Mouse (Mus musculus) lung, postnatal 10 days (tissue): ENCODE data around the gene Acly.

Experiments used
- DNase-seq: peaks from one replicate; pipeline ENCODE4 v3.0.0; 2021

Gene Acly

DNA sequence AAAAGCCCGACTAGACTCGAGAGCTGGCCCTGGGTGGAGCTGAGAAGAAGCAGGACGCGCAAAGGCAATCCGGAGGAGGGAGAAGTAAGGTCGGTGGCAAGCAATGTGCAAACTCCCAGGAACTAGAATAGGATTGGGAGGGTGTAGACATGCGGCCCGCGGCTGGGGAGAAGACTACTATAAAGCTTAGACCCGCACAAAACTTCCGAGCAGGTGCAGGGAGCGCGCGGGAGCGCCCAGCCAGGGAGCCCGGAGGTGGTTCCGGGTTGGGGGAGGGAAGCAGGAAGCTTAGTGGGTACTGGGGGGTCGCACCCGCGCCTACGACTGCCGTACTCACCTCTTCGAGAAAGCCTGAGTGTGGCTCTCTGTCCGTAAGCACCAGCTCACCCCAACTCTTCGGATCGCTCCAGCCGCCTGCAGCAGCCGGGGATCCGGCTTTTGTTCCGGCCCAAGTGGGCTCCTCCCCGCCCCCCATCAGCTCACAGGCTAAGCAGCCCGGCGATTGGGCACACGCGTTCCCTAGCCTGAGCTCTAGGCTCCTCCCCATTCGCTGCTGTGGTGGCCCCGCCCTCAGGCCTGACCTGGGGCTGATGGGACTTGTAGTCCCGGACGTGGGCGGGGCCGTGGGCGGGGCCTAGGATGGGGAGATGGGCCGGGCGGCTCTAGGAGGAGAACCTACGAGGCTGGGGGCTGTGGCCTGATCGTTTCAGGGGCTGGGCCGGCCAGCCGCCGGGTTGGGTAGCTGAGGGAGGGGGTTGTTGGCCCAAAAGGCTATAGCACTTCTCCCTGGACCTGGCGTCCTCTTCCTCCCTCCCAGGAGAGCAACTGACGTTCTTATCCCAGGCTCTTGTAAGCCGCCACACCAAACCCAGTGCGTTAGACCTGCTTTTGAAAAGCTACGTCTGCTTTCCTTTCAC, at the start of gene Acly:
TSS of gene Acly (minus strand) at position 543 of the 917 bp plus-strand sequence.
- peak; percentile 99 for DNase-seq

DNA sequence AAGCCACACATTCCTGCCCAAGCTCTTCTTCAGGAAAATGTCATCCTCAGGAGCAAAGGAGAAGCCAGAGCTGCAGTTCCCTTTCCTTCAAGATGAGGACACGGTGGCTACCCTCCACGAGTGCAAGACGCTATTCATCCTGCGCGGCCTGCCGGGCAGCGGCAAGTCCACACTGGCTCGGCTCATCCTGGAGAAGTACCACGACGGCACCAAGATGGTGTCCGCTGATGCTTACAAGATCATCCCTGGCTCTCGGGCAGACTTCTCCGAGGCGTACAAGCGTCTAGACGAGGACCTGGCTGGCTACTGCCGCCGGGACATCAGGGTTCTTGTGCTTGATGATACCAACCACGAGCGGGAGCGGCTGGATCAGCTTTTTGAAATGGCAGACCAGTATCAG, 48.5 kb upstream of the Acly start:
- DNase-seq, result no peak

DNA sequence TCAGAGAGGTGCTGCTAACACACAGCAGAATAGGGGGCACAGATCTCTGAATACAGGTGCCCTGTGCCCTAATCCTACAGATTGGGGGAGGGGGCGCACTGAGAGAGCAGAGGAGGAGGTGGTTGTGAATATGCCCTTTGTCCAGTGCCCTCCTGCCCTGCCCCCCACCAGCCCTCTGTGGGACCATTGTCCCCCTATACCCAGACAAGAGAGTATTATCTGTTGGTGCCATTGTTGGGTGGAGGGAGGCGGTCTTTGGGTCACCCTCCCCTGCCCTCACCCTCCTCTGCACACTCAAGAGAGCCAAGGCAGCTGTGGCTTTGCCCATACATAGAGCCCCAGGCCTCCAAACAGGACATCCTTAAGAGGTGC, 47.7 kb upstream of the Acly start:
- peak; percentile 22 for DNase-seq

DNA sequence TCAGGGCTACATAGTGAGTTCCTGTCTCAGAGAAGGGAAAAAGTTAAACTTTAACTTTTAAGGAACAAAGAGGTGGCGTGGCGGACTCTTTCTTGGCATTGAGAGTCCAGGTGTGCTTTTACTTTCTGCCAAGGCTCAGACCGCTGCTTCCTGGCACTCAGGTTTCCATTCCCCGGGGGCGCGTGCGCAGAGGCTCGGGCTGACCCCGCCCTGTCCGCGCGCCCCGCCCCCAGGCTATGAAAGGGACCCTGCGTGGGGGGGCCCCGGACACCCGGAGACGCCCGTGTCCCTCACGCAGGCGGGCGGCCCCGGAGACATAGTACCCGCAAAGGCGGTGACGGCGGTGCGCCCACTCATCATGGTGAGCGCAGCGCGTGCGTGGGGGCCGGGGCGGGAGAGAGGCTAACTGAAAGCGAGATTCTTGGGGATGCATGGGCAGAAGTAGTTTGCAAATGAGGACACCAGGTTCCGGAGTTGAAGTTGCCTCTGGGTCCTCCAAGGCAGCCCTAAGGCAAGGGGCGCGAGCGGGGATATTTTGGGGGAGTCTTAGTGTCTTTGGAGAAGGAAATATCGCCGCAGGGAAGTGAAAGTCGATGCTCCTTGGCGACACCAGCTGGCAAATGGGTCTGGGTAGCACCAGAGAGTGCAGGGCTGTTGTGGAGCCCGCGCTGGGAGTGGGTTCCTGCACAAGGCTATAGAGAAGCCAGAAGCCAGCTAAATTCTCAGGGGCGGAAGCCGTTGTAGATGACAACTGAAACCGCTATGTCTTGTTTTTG, 47.1 kb upstream of the Acly start, which contains the start of gene Cnp:
TSS of gene Cnp (plus strand) at position 197 of the 776 bp plus-strand sequence.
- DNase-seq, result peak; percentile 81

DNA sequence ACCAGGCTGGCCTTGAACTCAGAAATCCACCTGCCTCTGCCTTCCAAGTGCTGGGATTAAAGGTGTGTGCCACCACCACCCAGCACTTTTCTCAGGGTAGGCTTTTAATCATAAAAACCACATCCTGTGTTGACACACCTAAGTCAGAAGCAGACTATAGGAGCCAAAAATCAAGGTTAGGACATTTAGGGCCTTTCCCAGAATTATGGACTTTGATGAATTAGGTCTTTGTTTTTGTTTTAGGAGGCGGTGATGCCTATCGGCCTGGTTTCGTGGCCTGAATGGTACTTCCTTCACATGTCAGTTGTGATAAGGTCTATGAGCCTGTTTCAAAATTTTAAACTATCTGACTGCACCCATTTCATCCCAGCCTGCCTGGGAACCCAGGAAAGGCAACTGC, 46.4 kb upstream of the Acly start:
- DNase-seq, result no peak

DNA sequence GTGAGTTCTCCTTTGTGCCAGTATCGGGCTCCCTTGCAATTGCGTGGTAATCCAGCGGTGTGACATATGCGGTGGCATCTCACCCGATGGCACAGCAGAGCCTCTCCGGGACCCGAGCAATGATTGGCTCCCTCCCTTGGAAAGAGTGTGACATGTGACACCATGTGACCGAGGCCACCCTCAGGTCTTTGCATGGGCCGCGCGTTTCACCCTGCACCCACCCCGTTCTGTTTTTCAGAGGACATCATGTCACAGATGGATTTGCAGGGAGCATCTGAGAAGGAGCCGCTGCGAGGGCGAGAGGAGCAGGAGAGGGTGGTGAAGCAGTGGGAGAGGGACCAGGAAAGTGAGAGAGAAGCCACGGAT, 43.4 kb upstream of the Acly start:
- peak; percentile 24 for DNase-seq

DNA sequence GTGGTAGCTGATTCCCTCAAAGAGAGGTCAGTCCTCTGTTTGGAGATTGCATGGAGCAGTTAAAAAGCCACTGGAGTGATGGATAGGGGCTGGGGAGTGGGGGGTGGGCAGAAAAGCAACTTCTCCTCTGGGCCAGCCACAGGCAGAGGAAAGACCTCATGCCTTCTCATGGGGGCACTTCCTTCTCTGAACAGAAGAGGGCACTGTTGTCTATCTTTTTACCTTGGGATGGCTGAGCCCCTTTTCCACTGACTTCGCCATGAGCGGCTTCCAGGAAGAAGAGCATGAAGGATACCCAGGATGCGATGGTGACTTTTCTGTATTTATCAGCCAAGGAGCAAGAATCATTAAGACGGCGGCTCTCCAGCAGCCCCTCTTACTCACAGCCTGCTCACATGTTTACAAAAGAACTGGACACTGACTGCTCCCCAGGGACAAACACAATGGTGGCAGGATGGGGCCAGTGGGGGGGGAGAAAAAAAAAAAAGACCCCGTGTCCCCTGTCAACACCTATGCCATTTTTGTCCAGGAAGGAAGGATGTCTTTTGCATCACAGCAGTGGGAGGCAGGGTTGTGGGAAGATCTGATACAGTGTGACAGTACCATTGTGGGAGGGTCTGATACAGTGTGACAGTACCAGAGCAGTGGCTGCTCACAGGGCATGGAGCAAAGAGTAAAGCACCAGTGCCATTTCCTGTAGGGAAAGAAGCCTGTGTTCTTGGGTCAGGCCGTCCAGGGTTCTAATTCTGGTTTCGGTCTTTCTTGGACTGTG, 42.8 kb upstream of the Acly start:
- peak; percentile 89 for DNase-seq

DNA sequence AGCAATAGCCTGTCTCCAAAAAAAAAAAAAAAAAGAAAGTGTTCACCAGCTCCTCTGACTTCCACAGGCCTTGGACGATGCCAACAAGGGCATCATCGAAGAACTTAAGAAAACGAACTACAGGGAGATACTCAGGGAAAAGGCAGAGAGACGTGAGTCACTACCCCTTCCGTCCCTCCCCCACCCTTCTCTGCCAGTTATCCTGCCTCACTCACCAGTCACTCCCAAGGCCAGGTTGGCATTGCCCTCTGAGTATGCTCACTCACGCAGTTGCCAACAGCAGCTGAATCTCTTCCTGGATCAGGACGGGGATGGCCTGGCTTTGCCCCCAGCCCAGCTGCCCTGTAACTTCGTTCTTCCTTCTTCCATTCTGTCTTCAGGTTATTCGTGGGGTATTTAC, 42.0 kb upstream of the Acly start:
- DNase-seq, result no peak

DNA sequence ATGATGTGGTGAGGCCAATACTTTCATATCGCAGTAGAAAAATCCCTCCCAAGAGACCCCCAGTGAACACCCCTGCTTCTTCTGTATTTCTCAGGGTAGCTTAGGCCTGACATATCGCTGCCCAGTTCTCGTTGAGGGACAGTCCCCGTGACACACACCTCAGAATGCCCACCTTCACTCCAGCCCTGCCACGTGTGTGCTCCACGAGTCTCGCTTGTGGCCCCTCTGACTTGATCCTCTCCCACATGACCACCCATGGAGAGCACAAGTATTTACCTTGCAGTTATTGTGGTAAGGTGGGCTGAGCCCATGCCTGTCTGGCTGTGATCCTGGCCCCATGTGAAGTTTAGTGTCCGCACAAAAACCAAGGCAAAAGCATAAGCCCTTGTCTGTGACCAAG, 40.9 kb upstream of the Acly start:
- no peak for DNase-seq

DNA sequence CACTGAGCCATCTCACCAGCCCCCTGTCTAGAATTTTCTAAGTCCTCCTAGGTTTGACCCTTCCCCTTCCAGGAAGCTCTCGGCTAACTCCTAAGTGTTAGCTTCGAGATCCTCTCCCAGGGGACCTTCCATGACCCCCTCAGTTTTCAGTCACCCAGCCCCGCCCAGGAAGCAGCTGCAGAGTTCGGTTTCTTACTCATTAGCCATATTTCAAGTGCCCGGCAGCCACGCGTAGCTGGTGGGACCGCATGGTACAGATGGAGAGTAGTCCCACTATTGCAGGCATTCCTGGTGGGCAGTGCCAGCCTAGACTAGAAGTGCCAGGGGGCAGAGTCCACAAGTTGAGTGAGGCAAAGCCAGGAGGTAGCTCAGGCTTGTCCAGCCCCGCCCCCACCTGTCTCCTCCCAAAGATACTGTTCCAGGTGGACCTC, 40.0 kb upstream of the Acly start:
- DNase-seq, result peak; percentile 36

DNA sequence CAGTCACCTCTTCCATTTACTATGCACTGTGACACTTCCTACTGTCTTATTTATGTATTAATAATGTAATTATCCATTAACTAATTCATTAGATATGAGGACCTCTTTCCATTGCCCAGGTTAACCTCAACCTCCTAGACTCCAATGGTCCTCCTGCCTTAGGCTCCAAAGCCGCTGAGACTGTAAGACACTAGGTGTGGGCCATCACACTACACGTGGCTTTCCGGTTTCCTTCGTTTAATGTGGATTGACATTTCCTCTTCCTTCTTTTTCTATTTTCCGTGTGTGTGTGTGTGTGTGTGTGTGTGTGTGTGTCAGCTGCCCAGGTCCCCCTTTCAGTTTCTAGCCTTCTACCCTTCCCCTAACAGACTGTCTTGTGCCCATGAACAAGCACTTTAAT, 39.4 kb upstream of the Acly start:
- DNase-seq, result no peak

DNA sequence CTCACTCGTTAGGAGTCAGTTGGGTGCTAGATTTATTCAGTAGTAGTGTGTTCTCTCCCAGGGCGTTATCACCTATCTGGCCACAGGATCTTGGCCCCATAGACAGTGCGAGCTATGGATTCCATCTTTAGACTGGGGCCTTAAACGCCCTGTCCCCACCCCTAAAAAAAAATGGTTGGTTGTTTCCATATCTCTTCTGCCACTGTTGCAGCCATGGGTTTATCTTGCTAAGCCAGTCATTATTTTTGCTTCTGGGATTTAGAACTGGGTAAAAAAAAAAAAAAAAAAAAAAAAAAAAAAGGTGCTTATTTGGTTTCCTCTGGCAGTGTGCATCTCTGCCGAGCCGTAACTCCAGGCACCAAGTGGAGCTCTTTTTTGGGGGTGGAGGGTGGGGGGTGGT, 36.9 kb upstream of the Acly start:
- no peak for DNase-seq

DNA sequence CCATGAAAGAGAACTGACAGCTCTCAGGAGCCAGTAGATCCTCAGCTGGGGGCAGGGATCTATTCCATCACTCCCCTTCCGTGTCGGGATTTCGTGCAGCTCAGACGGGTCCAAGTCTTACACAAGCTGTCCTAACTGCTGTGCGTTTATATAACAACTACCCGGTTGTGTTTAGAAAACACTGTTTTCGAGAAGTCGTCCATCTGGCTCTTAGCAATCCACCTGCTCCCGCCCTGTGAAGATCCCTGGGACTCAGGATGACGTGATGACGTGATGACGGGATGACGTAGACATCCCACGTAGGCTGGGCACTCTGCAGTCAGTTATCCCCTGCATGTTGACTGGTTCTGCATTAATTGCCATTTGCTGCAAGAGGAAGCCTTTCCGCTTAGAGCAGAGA, 36.5 kb upstream of the Acly start:
- no peak for DNase-seq

DNA sequence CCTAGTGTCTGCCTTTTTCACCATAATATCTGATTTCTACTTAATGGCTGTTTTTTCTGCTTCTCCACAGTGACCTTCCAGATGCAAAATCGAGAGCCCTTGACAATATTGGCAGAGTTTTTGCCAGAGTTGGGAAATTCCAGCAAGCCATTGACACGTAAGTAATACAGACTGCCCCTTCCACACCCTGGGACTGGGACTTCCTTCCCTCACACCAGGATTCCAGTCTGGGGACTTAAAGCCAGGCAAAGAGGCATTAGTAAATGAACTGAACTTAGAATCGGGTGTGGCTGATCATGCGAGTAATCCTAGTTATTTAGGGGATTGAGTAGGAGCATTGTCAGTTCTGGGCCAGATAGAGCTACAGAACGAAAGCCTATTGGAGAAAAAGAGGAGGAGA, 33.9 kb upstream of the Acly start:
- no peak for DNase-seq

DNA sequence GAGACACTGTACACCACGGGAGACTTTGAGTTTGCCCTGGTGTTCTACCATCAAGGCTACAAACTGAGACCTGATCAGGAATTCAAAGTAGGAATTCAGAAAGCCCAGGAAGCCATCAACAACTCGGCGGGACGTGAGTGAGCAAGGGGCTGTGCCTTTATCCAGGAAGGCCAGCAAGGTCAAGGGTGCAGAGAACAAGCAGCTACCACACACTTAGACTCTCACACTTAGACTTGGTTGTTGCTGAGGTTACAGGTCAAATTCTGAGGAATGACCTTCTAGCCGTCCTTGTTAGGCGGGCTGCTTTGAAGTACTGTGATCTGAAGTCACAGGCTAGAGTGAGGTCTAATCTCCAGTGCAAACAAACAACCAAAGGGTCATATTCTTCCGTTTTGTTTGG, 31.7 kb upstream of the Acly start:
- no peak for DNase-seq

DNA sequence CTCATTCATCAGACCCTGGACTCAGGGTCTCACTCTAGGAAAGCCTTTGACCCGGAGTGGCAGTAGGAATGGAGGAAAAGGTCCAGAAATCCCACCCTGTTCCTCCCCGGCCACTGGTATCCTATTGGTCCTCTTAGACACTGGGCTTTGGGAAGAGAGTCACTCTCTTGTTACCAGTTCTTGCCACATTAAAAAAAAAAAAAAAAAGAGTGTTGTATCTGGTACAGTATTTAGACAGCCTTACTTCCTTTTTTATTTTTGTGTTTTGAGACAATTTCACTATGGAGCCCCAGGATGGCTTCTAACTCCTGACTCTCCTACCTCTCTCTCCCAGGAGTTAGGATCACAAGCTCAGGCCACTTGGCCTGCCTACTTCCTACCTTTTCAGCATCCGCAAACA, 29.8 kb upstream of the Acly start:
- no peak for DNase-seq

DNA sequence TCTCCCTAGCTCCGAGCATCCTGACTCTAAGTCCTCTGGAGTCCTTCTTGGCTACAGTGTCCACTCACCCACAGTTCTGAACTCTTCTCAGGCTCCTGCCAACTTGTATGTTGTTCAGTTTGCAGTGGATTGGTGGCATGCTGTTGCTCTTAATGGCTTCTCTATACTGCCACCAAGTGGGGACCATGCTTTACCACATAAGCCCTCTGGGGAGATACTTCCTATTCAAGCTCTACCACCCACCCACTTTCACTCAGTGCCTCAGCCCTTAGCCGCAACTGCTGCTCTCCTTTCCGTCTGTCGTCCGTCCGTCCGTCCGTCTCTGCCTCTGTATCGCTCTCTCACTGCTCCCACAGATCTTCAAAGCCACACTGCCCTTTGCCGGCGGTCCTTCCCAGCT, 27.8 kb upstream of the Acly start:
- DNase-seq, result peak; percentile 84

DNA sequence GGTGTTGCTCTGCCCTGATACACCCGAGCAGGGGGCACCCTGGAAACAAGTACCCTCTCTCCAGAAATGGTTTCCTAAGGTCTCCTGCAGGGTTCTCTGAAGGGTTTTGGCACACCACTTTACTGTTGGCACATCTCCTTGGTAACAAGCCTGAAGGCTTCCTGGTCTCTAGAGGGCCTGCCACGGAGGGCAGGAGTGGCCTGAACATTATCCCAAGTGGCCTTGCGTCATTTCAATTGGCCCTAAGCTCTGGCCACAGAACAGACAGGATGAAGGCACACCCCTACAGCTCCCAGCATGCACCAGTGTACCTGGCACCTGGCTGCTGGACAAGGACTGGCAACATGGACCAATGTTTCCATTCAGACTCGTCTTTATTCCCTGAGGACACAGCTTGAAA, 25.0 kb upstream of the Acly start:
- peak; percentile 64 for DNase-seq

DNA sequence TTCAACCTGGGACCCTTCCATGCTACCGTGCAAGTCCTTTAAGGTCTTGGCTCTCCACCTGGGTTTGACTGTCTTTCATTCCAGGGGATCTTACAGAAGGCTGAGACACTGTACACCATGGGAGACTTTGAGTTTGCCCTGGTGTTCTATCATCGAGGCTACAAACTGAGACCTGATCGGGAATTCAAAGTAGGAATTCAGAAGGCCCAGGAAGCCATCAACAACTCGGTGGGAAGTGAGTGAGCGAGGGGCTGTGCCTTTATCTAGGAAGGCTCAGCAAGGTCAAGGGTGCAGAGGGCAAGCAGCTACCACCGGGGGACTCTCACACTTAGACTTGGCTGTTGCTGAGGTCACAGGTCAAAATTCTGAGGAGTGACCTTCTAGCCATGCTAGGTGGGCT, 22.3 kb upstream of the Acly start:
- no peak for DNase-seq

DNA sequence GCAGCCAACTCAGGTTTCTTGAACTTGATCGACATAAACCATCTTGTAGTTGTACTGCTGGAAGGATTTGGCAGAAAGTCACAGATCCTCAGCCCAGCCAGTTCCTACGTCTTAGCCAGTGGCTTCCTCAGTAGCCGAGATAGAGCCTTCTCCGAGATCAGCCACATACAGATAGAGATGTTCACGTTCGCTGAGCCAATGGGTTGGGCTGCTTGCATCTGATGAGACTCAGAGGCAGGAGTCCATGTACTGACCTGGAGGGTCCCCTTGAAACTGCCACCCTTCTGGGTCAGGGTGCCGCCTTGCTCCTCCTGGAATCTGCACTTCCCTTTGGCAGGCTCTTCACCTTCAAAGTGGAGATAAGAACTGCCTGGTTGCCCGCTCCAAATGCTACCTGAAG, 21.7 kb upstream of the Acly start:
- no peak for DNase-seq

DNA sequence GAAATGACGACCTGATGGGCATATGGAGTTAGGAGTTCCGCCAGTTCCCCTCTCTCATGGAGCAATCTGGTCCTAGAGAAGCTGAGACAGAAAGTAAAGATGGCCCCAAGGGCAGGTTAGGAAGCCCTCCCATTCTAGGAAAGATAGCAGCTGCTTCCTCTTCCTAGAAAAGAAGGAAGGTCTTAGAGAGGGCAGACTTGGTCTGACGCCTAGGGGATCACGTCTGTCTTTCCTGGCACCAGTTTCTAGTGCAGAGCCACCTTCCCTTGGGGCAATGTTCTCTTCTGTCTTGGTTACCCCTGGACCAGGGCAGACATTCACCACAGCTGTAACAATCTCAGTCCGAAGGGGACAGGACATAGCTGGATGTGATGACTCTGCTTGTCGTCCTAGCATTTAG, 20.3 kb upstream of the Acly start:
- no peak for DNase-seq

DNA sequence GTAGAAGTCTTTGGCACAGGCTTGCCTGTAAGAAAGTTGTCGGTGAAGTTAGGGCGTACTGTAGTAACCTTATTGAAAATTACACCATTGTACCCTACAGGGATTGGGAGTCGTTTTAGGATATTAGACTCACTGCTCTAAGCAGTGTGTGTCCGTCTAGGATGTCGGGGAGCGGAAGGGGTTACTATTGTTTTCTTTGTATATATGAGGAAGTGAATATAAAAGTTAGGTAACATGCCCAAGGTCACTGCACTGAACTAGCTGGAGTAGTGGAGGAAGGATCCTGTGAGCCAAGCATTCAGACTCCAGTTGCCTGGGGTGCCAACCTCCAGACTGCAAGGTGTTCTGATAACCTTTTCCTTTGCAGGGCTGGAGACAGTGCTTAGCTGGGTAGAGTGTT, 19.2 kb upstream of the Acly start:
- DNase-seq, result no peak

DNA sequence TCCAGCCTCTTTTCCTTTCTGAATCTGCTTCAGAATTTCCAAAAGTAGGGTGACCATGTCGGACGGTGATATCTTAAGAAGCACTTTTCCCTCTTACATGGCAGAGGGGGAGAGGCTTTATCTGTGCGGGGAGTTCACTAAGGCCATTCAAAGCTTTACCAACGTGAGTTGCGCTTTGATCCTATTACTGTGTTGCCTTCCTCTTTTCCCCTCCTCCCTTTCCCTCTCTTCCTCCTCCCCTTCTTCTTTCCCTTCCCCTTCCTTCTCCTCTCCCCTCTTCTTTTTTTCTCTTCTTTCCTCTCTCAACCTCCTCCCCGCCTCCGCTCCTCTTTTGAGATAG, 17.9 kb upstream of the Acly start:
- DNase-seq, result no peak
